Mouse (Mus musculus) embryo, embryonic 11 days (tissue): Measurements from ENCODE around the gene Fbln1.

Source experiments
- DNase-seq: peaks from one replicate; pipeline ENCODE4 v3.0.0-alpha.2; 2015

Fbln1 gene

GRCm38 (mm10) chr15:85240086-85240485, 34.3 kb downstream of the Fbln1 start:
- no peak for DNase-seq

- no peak for DNase-seq
Observed at GRCm38 (mm10) chr15:85241856-85242255, 36.1 kb downstream of the Fbln1 start.

- DNase-seq = no peak
Observed at GRCm38 (mm10) chr15:85244414-85245161, 38.8 kb downstream of the Fbln1 start.

- DNase-seq = no peak
Observed at GRCm38 (mm10) chr15:85245241-85246010, 39.7 kb downstream of the Fbln1 start.

GRCm38 (mm10) chr15:85246016-85246415, 40.3 kb downstream of the Fbln1 start:
- DNase-seq = no peak

GRCm38 (mm10) chr15:85246936-85247335, 41.2 kb downstream of the Fbln1 start:
- no peak for DNase-seq

GRCm38 (mm10) chr15:85248311-85248710, 42.6 kb downstream of the Fbln1 start:
- no peak for DNase-seq

GRCm38 (mm10) chr15:85249252-85249651, 43.5 kb downstream of the Fbln1 start:
- DNase-seq = peak; percentile 77

GRCm38 (mm10) chr15:85250436-85250835, 44.7 kb downstream of the Fbln1 start:
- no peak for DNase-seq

GRCm38 (mm10) chr15:85252476-85252875, 46.7 kb downstream of the Fbln1 start:
- DNase-seq = no peak

- peak; percentile 65 for DNase-seq
Observed at GRCm38 (mm10) chr15:85257775-85258429, 52.2 kb downstream of the Fbln1 start.

- no peak for DNase-seq
Observed at GRCm38 (mm10) chr15:85262805-85263204, 57.1 kb downstream of the Fbln1 start.

GRCm38 (mm10) chr15:85266729-85267434, 61.1 kb downstream of the Fbln1 start:
- DNase-seq = peak; percentile 87

GRCm38 (mm10) chr15:85267891-85268290, 62.1 kb downstream of the Fbln1 start:
- no peak for DNase-seq

- DNase-seq = no peak
Observed at GRCm38 (mm10) chr15:85272988-85273387, 67.2 kb downstream of the Fbln1 start.

- no peak for DNase-seq
Observed at GRCm38 (mm10) chr15:85277221-85277620, 71.5 kb downstream of the Fbln1 start.

GRCm38 (mm10) chr15:85278986-85279385, 73.2 kb downstream of the Fbln1 start:
- no peak for DNase-seq

- no peak for DNase-seq
Observed at GRCm38 (mm10) chr15:85282021-85282420, 76.3 kb downstream of the Fbln1 start.

GRCm38 (mm10) chr15:85284651-85285050, 78.9 kb downstream of the Fbln1 start:
- DNase-seq = no peak

GRCm38 (mm10) chr15:85294632-85295031, 88.9 kb downstream of the Fbln1 start:
- no peak for DNase-seq

GRCm38 (mm10) chr15:85295544-85295943, 89.8 kb downstream of the Fbln1 start:
- peak; percentile 36 for DNase-seq

GRCm38 (mm10) chr15:85295977-85296376, 90.2 kb downstream of the Fbln1 start:
- no peak for DNase-seq

GRCm38 (mm10) chr15:85296538-85296937, 90.8 kb downstream of the Fbln1 start:
- no peak for DNase-seq
